Mouse (Mus musculus) forebrain, embryonic 12.5 days (tissue): ENCODE results near the gene Grifin. TPM values are rescaled to one million over a fixed set of nuclear protein-coding genes. Genes with fewer than 3 reads are reported as not detected.

Experiments
- ATAC-seq: fragments of 200-750 bp; cut with Nextera tagmentation; 2 replicates; pipeline ENCODE4 v1.8.0; 2017; ENCODE audit warnings: moderate TSS enrichment; ENCODE audit not compliant: low FRiP score
- H3K27ac ChIP-seq: fragments of 300-500 bp; sonication (generic); 2 replicates; pipeline ENCODE4 v1.5.1; 2016; ENCODE audit warnings: mild to moderate bottlenecking
- H3K27me3 ChIP-seq: fragments of 300-500 bp; sonication (generic); 2 replicates; pipeline ENCODE4 v1.6.1; 2016; ENCODE audit warnings: mild to moderate bottlenecking
- H3K36me3 ChIP-seq: fragments of 300-500 bp; sonication (generic); replicated peaks from 2 replicates; pipeline ENCODE4 v1.6.1; 2016; ENCODE audit warnings: mild to moderate bottlenecking
- H3K4me1 ChIP-seq: fragments of 300-500 bp; sonication (generic); 2 replicates; pipeline ENCODE4 v1.6.1; 2016
- H3K4me2 ChIP-seq: fragments of 300-500 bp; sonication (generic); 2 replicates; pipeline ENCODE4 v1.6.1; 2016; ENCODE audit warnings: mild to moderate bottlenecking, moderate library complexity
- H3K4me3 ChIP-seq: fragments of 300-500 bp; sonication (generic); replicated peaks from 2 replicates; pipeline ENCODE4 v1.5.1; 2016; ENCODE audit warnings: mild to moderate bottlenecking
- H3K9ac ChIP-seq: fragments of 300-500 bp; sonication (generic); 2 replicates; pipeline ENCODE4 v1.6.1; 2016; ENCODE audit warnings: mild to moderate bottlenecking
- H3K9me3 ChIP-seq: fragments of 300-500 bp; sonication (generic); 2 replicates; pipeline ENCODE4 v1.6.1; 2016
- WGBS: fragments of 180-500 bp; shearing (Covaris S2); methylation state at CpG from one replicate; pipeline ENCODE4 v1.1.7; 2016; 5-methylcytosine and 5-hydroxymethylcytosine counted together
- polyA plus RNA-seq: library from polyadenylated mRNA; unstranded; fragments of >200 nt; fragmentation: Nextera tagmentation; extraction: Ambion mirVana; gene quantifications from 2 replicates; pipeline ENCODE4 v1.2.1, GENCODE M21; 2016

Gene Grifin
- polyA plus RNA-seq, 1 experiment from 2014 or later: not detected

DNA sequence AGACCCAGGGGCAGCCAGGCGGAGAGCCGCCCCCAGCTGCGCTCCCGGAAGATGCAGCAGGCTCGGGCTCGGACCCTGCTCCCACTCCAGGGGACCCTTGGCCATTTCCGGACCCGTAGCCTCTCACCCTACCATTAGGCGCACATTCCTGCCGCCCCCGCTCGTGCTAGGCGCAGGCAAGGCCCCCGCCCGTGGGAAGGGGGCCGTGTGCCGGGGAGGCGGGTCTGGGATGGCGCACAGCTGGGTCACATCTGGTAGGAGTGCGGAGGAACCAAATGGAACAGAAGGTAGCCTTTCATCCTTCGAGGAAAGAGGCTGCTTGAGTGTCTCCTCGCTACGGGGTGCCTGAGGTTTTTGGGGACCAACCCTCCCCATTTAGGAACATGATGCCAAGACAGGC, 41.5 kb upstream of the Grifin start:
- no peak for ATAC-seq
- Histone ChIP-seq H3K4me3 (peak overlapping the region; percentile 82), H3K36me3 (no peaks in the 10 kb centered on the region), H3K27me3 (peaks cover 28% of the 10 kb centered on the region), H3K4me1 (peaks cover 66% of the 10 kb centered on the region), H3K9me3 (0 out of 2 replicates have a peak, but pooled peaks cover 3% of the 10 kb centered on the region), H3K4me2 (peak overlapping the region; percentile 83), H3K27ac (peak overlapping the region; percentile 99; the same call in 1 of the 2 replicates), H3K9ac (peak overlapping the region; percentile 44)
- under 1% methylated on average over 23 of the region's 23 CpGs for WGBS

DNA sequence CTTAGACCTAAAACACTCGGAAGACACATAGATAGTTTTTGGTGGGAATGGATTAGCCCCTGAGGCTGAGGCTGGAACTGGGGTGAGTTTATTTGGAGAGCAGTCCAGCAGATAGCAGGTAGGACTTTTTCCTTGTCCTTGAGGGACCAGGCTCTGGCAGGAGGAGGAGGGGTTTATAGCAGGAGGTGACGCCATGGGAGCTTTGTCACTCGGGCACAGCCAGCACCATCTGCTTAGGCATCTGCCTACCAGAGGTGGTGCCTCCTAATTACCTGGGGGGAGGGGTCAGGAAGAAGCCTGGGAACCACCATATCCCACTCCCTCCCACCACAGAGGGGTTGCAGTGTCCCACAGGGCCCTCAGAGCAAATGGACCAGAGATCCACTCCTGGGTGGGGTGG, 40.4 kb upstream of the Grifin start:
- 0 out of 2 replicates have a peak, but pooled peaks cover 3% of the 10 kb centered on the region for H3K9me3 ChIP-seq
- no peak for ATAC-seq
- WGBS: 31% methylated on average over 3 of the region's 3 CpGs
- H3K4me2 ChIP-seq: no peak overlapping the region
- peaks cover 28% of the 10 kb centered on the region for H3K27me3 ChIP-seq
- no peak overlapping the region for H3K4me3 ChIP-seq
- H3K27ac ChIP-seq: no peak overlapping the region
- H3K4me1 ChIP-seq: peaks cover 54% of the 10 kb centered on the region
- no peaks in the 10 kb centered on the region for H3K36me3 ChIP-seq
- no peak overlapping the region for H3K9ac ChIP-seq

DNA sequence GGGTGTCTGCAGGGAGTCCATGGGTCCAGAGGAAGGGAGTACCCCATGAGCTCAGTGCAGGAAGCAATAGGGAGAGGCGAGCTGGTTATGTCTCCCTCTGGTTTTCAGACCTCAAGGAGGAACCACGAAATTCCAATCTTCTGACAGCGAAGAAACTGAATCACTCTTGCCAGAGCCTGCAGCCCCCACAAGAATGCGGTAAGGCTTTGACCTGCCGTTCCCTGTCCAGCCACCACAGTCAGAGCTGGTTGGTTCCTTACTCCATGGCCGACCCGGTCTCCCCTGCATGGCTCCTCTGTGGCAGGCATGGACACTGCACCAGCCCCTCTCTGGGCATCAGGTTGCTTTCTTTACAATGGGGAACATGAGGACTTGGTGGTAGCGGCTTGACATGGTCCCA, 39.5 kb upstream of the Grifin start:
- H3K36me3 ChIP-seq: no peaks in the 10 kb centered on the region
- H3K4me2 ChIP-seq: no peak overlapping the region
- no peak overlapping the region for H3K9ac ChIP-seq
- ATAC-seq: no peak
- 89% methylated on average over 8 of the region's 8 CpGs for WGBS
- no peak overlapping the region for H3K27ac ChIP-seq
- H3K9me3 ChIP-seq: 0 out of 2 replicates have a peak, but pooled peaks cover 3% of the 10 kb centered on the region
- H3K4me3 ChIP-seq: no peak overlapping the region
- H3K4me1 ChIP-seq: peaks cover 49% of the 10 kb centered on the region
- H3K27me3 ChIP-seq: peaks cover 28% of the 10 kb centered on the region

DNA sequence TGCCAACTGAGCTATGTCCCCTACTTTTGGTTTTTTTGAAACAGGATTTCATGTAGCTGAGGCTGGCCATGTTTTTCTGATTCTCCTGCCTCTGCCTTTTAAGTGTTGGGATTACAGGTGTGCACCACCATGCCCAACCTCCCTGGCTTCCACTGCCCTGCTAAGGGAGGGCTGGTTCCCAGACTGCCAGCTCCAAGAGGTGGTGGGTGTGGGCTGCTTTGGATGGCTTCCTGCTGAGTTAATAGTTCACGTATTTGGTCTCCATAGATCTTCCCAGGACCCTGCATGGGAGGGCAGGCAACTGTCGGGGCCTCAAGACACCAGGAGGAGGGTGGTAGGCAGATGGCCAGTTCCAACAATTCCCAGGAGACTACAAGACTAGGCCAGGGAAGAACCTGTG, 37.7 kb upstream of the Grifin start:
- Histone ChIP-seq H3K27me3 (peaks cover 24% of the 10 kb centered on the region), H3K36me3 (no peaks in the 10 kb centered on the region), H3K4me2 (no peak overlapping the region), H3K4me1 (peaks cover 35% of the 10 kb centered on the region), H3K4me3 (no peak overlapping the region), H3K9ac (no peak overlapping the region), H3K9me3 (0 out of 2 replicates have a peak, but pooled peaks cover 3% of the 10 kb centered on the region), H3K27ac (no peak overlapping the region)
- 69% methylated on average over 2 of the region's 2 CpGs for WGBS
- no peak for ATAC-seq

DNA sequence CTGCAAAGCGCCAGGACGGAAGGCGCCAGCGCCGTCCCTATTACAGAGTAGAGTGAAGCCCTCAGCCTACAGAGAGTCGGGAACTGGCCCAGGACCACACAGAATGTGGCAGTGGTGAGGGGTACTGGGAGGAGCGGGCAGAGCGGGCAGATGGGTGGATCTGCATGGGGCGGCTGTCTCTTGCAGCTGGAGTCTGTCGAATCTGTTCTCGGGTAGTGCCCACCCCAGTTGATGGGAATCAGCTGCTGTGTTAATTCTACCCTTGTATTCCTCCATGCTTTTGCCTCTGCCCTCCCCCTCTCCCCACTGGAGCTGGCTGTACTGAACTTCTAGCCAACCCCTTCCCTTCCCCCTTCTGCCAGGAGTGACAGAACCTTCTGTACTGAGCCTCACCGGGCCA, 36.8 kb upstream of the Grifin start:
- 73% methylated on average over 12 of the region's 12 CpGs for WGBS
- no peak overlapping the region for H3K9ac ChIP-seq
- H3K27ac ChIP-seq: no peak overlapping the region
- peak; percentile 10; the same call in 1 of the 2 replicates for ATAC-seq
- no peak overlapping the region for H3K4me3 ChIP-seq
- no peak overlapping the region for H3K4me2 ChIP-seq
- H3K36me3 ChIP-seq: no peaks in the 10 kb centered on the region
- peaks cover 28% of the 10 kb centered on the region for H3K4me1 ChIP-seq
- H3K9me3 ChIP-seq: 0 out of 2 replicates have a peak, but pooled peaks cover 3% of the 10 kb centered on the region
- peaks cover 19% of the 10 kb centered on the region for H3K27me3 ChIP-seq

DNA sequence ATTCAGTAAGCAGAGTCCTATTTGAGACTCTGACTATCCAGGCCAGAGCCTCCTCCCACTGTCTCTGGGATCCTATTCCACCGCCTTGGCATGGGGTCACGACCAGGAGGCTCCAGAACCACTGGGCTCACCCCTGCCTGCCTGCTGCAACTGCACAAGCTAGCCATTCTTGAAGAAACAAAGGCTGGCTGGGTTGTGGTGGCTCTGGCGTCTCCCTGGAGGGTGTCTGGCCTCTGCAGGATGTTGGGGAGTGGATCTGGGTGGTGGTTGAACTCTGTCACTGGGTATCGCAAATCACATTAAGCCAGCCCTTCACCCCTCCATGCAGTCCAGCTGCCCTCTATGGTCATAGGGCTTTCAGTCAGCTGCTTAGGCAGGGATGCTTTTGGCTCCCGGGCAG, 35.1 kb upstream of the Grifin start:
- Histone ChIP-seq H3K27me3 (peaks cover 7% of the 10 kb centered on the region), H3K4me1 (peaks cover 10% of the 10 kb centered on the region), H3K9me3 (0 out of 2 replicates have a peak, but pooled peaks cover 3% of the 10 kb centered on the region), H3K9ac (no peak overlapping the region), H3K4me3 (no peak overlapping the region), H3K36me3 (no peaks in the 10 kb centered on the region), H3K27ac (no peak overlapping the region), H3K4me2 (no peak overlapping the region)
- 70% methylated on average over 5 of the region's 5 CpGs for WGBS
- no peak for ATAC-seq

DNA sequence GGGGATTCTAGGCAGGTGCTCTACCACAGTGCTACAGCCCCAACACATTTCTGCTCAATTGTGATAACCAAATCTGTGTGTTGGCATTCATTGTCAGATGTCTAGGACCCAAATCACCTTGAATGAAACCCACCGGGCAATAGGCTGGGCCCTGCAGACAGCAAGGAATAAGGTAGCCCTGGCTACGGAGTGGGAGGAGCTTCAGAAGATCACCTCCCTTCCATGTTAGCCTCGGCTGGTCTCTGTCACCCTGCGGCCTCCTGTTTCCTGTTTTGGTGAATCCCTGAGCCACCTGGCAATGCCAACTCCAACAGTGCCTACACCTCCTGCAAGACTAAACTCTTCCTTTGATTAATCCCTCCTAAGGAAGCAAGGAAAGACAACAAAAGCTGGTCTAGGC, 32.9 kb upstream of the Grifin start:
- H3K4me2 ChIP-seq: no peak overlapping the region
- no peak overlapping the region for H3K27ac ChIP-seq
- no peaks in the 10 kb centered on the region for H3K9me3 ChIP-seq
- H3K4me3 ChIP-seq: no peak overlapping the region
- no peaks in the 10 kb centered on the region for H3K27me3 ChIP-seq
- H3K4me1 ChIP-seq: peaks cover 8% of the 10 kb centered on the region; the same call in 1 of the 2 replicates
- no peaks in the 10 kb centered on the region for H3K36me3 ChIP-seq
- no peak for ATAC-seq
- no peak overlapping the region for H3K9ac ChIP-seq
- 88% methylated on average over 4 of the region's 4 CpGs for WGBS

DNA sequence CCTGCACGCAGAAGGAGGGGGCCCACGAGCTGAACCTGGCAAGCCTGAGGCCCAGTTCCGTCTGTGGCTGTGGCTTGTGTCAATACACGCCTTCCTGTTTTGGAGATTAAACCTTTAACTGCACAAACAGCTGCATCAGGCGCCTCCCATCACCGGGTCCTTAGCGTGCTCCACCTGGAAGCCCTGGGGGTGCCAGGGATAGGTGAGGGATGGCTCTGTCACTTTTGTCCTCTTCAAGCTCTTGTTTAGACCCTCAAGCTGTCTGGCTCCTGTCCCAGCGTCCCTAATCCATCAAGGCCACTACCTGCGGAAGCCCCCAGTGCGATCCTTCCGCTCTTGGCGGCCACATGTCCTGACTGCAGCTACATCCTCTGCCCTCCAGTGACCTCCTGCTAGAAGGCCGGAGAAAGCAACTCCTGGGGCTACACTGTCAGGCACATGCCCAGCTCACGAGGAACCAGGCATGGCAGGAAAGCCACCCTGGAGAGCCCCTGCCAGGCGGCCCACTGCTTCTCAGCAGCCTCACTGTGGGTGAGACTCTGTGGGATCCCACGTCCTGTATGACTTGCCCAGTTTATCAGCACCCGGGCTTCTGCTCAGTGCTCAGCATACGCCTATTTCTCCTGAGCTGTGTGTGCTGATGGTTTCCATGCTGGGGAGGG, 32.2 kb upstream of the Grifin start:
- Histone ChIP-seq H3K9ac (no peak overlapping the region), H3K4me1 (peaks cover 6% of the 10 kb centered on the region; the same call in 1 of the 2 replicates), H3K27me3 (no peaks in the 10 kb centered on the region), H3K36me3 (no peaks in the 10 kb centered on the region), H3K4me3 (no peak overlapping the region), H3K4me2 (no peak overlapping the region), H3K27ac (no peak overlapping the region), H3K9me3 (no peaks in the 10 kb centered on the region)
- ATAC-seq: 0 out of 2 replicates have a peak, but pooled peaks have one; percentile 20
- WGBS: 77% methylated on average over 18 of the region's 18 CpGs

DNA sequence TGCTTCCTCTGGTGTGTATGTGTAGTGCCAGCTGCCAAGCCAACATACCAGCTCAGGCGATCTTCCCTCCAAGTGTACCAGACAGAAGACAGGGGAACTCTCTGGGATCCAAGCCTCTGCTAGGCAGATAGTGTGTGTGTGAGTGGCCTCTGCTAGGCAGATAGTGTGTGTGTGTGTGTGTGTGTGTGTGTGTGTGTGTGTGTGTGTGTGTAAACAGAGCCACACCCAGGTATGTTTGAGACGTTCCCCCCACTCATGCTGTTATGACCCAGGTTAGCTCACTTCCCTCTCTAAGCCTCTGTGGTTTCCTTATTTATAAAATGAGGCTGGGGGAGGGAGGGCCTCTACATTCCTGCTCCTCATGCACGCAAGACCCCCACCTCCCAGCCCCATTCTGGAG, 31.6 kb upstream of the Grifin start:
- Histone ChIP-seq H3K4me2 (no peak overlapping the region), H3K9me3 (no peaks in the 10 kb centered on the region), H3K9ac (no peak overlapping the region), H3K27ac (no peak overlapping the region), H3K4me1 (0 out of 2 replicates have a peak, but pooled peaks cover 3% of the 10 kb centered on the region), H3K36me3 (no peaks in the 10 kb centered on the region), H3K27me3 (no peaks in the 10 kb centered on the region), H3K4me3 (no peak overlapping the region)
- no peak for ATAC-seq
- WGBS: 62% methylated on average over 3 of the region's 3 CpGs

DNA sequence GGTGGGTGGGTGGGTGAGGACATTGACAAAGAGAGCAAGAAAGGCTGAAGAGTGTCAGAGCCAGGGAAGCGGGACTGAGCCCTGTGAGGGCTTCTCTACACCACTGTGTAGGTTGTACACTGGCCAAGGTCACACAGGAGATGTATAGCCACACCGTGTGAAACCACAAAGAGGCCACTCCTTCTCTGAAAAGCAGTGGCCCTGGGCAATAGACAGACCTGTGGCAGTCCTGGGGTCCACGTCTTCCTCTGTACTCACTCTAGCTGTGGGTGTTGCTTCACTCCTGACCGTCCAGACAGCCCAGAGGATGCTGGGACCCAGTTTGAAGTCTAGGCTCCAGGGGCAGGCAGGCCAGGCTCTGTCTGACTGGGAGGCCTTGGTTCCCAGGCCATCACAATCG, 30.0 kb upstream of the Grifin start:
- 59% methylated on average over 5 of the region's 5 CpGs for WGBS
- H3K27me3 ChIP-seq: no peaks in the 10 kb centered on the region
- H3K9me3 ChIP-seq: no peaks in the 10 kb centered on the region
- 0 out of 2 replicates have a peak, but pooled peaks cover under 1% of the 10 kb centered on the region for H3K4me1 ChIP-seq
- H3K36me3 ChIP-seq: no peaks in the 10 kb centered on the region
- no peak overlapping the region for H3K4me2 ChIP-seq
- H3K4me3 ChIP-seq: no peak overlapping the region
- no peak for ATAC-seq
- no peak overlapping the region for H3K9ac ChIP-seq
- no peak overlapping the region for H3K27ac ChIP-seq

DNA sequence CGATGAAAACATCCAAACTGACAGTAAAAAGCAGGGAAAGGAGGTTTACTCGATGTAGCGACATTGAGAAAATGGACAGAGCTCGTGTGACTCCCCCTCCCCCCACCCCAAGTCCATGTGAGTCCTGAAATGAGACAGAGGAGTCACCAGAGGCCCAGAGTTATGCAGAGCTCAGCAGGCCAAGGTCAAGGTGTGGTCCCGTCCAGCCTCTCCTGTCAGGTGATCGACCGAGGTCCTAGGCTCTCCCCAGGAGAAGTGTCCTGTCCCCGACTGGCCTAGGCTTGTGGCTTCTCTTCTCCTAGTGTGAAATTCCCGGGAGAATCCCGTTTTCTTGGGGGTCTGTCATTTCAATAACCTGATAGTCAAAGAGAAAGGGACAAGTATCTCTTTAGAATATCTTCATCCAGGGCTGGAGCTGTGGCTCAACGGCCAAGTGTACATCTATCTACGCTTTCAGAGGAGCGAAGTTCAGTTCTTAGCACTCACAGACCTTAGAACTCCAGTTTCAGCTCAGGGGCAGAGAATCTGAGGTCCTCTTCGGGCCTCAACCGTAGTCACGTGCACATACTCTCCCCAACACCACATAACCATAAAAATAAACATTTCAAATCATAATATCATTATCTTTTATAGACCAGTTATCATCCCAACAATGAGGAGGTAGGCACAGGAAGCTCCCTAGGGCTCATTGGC, 24.4 kb upstream of the Grifin start:
- no peaks in the 10 kb centered on the region for H3K9me3 ChIP-seq
- no peaks in the 10 kb centered on the region for H3K36me3 ChIP-seq
- H3K27me3 ChIP-seq: no peaks in the 10 kb centered on the region
- no peak overlapping the region for H3K27ac ChIP-seq
- H3K9ac ChIP-seq: no peak overlapping the region
- WGBS: 91% methylated on average over 16 of the region's 16 CpGs
- peaks cover 16% of the 10 kb centered on the region for H3K4me1 ChIP-seq
- H3K4me2 ChIP-seq: no peak overlapping the region
- H3K4me3 ChIP-seq: no peak overlapping the region
- ATAC-seq: no peak

DNA sequence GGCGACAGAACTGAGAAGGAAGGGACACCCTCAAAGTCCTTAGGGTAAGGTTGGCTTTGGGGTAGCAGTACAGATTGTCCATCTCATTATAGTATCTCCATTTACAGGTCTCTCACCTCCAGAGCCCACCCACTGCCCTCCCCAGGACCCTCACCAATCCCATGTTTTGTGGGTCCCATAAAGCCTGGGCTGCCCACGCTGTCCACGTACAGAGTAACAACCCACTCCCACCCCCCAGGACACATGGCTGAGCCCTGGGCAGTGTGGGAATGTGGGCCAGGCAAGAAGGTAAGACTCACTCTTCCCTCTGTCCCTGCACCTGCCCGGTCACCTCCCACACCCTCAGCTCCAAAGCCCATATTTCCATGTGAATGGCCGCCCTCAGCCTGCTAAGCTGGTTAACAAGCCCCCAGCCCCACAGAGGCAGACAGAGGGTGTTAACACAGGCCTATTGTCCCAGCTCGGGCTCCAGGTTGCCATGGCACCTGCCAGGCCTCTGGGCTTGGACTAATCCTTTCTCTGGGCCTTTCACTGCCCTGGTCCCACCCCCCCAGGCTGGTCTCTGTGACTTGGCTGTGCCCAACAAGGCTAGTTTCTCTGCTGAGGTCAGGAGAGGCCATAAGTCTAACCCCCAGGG, 19.0 kb upstream of the Grifin start:
- peak overlapping the region; percentile 38; the same call in 1 of the 2 replicates for H3K9ac ChIP-seq
- H3K4me1 ChIP-seq: peaks cover 67% of the 10 kb centered on the region

More for the DNA sequence above, 19.0 kb upstream of the Grifin start:
- Histone ChIP-seq H3K27ac (peak overlapping the region; percentile 93), H3K27me3 (no peaks in the 10 kb centered on the region), H3K4me3 (no peak overlapping the region), H3K36me3 (no peaks in the 10 kb centered on the region), H3K4me2 (peak overlapping the region; percentile 13), H3K9me3 (no peaks in the 10 kb centered on the region)
- peak; percentile 84 for ATAC-seq
- WGBS: 5% methylated on average over 6 of the region's 6 CpGs
